Mouse (Mus musculus) hindbrain, embryonic 10.5 days (tissue): ENCODE data around the gene Rab3b. TPM values are rescaled to one million over a fixed set of nuclear protein-coding genes. Genes with fewer than 3 reads are reported as not detected.

Experiments
- DNase-seq: peaks from one replicate; pipeline ENCODE4 v3.0.0-alpha.2; 2017; ENCODE audit warnings: low spot score
- H3K27ac ChIP-seq: fragments of 300-500 bp; sonication (generic); 2 replicates; pipeline ENCODE4 v1.5.1; 2016; ENCODE audit warnings: mild to moderate bottlenecking, moderate library complexity
- H3K27me3 ChIP-seq: fragments of 300-500 bp; sonication (generic); 2 replicates; pipeline ENCODE4 v1.6.1; 2016; ENCODE audit warnings: mild to moderate bottlenecking; ENCODE audit not compliant: poor library complexity, insufficient read depth, severe bottlenecking
- H3K36me3 ChIP-seq: fragments of 300-500 bp; sonication (generic); 2 replicates; pipeline ENCODE4 v1.6.1; 2016; ENCODE audit warnings: mild to moderate bottlenecking, moderate library complexity
- H3K4me1 ChIP-seq: fragments of 300-500 bp; sonication (generic); replicated peaks from 2 replicates; pipeline ENCODE4 v1.6.1; 2016; ENCODE audit warnings: mild to moderate bottlenecking
- H3K4me3 ChIP-seq: fragments of 300-500 bp; sonication (generic); 2 replicates; pipeline ENCODE4 v1.5.1; 2016; ENCODE audit warnings: mild to moderate bottlenecking, moderate library complexity
- H3K9me3 ChIP-seq: fragments of 300-500 bp; sonication (generic); 2 replicates; pipeline ENCODE4 v1.6.1; 2016; ENCODE audit warnings: mild to moderate bottlenecking, moderate library complexity
- WGBS: fragments of 180-500 bp; shearing (Covaris S2); methylation state at CpG from one replicate; pipeline ENCODE4 v1.1.7; 2016; 5-methylcytosine and 5-hydroxymethylcytosine counted together
- polyA plus RNA-seq: library from polyadenylated mRNA; unstranded; fragments of >200 nt; fragmentation: Nextera tagmentation; extraction: Ambion mirVana; gene quantifications from 2 replicates; pipeline ENCODE4 v1.2.1, GENCODE M21; 2016

Gene Rab3b
- polyA plus RNA-seq = 26.1 and 33.9 TPM in 2 replicates

GRCm38 (mm10) chr4:108878963-108879822, at the start of gene Rab3b:
Gene Rab3b (plus strand): TSS chr4:108879063.
- no peaks in the 10 kb centered on the region for H3K36me3 ChIP-seq
- under 1% methylated on average over 46 of the region's 46 CpGs for WGBS

GRCm38 (mm10) chr4:108830698-108831097, 48.2 kb upstream of the Rab3b start:
- 89% methylated on average over 1 of the region's 1 CpGs for WGBS
- Histone ChIP-seq H3K27ac (no peak overlapping the region), H3K9me3 (no peaks in the 10 kb centered on the region), H3K36me3 (peaks cover 47% of the 10 kb centered on the region), H3K4me1 (peaks cover 23% of the 10 kb centered on the region), H3K4me3 (no peak overlapping the region), H3K27me3 (no peaks in the 10 kb centered on the region)
- no peak for DNase-seq

More at GRCm38 (mm10) chr4:108878963-108879822, at the start of gene Rab3b:
- Histone ChIP-seq H3K4me1 (peaks cover 20% of the 10 kb centered on the region; the same call in 1 of the 2 replicates), H3K27me3 (peaks cover 21% of the 10 kb centered on the region), H3K9me3 (no peaks in the 10 kb centered on the region), H3K4me3 (peak within 1 kb of the TSS; percentile 77), H3K27ac (peak within 1 kb of the TSS; percentile 86)
- DNase-seq = peak; percentile 78

- WGBS = under 1% methylated on average over 73 of the region's 73 CpGs
- Histone ChIP-seq H3K36me3 (peaks cover 22% of the 10 kb centered on the region), H3K9me3 (no peaks in the 10 kb centered on the region), H3K4me1 (peaks cover 37% of the 10 kb centered on the region), H3K27ac (peak within 1 kb of the TSS; percentile 100), H3K27me3 (no peaks in the 10 kb centered on the region), H3K4me3 (peak within 1 kb of the TSS; percentile 98)
- DNase-seq = peak; percentile 97
These were observed 45.7 kb upstream of the Rab3b start, which contains the start of gene Btf3l4 for GRCm38 (mm10) chr4:108832916-108833827. Gene Btf3l4 (minus strand): TSS chr4:108833614.

DNA sequence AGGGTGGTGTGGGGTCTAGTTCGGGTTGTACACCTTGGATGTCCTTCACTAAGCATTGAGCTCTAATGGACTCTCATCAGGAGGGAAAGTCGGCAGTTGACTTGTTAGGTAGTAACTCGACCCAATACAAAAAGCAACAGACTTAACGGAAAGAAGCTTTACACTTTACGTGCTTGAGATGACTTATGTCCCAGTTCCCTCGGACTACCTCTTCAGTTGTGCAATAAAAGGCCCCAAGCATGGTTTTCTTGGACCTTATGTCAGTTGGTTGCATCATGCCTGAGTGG, 45.1 kb upstream of the Rab3b start:
- Histone ChIP-seq H3K27me3 (no peaks in the 10 kb centered on the region), H3K36me3 (peaks cover 16% of the 10 kb centered on the region), H3K9me3 (no peaks in the 10 kb centered on the region), H3K4me1 (peaks cover 37% of the 10 kb centered on the region), H3K27ac (peak overlapping the region; percentile 100), H3K4me3 (peak overlapping the region; percentile 98)
- DNase-seq = no peak
- WGBS = 0% methylated on average over 6 of the region's 6 CpGs

DNA sequence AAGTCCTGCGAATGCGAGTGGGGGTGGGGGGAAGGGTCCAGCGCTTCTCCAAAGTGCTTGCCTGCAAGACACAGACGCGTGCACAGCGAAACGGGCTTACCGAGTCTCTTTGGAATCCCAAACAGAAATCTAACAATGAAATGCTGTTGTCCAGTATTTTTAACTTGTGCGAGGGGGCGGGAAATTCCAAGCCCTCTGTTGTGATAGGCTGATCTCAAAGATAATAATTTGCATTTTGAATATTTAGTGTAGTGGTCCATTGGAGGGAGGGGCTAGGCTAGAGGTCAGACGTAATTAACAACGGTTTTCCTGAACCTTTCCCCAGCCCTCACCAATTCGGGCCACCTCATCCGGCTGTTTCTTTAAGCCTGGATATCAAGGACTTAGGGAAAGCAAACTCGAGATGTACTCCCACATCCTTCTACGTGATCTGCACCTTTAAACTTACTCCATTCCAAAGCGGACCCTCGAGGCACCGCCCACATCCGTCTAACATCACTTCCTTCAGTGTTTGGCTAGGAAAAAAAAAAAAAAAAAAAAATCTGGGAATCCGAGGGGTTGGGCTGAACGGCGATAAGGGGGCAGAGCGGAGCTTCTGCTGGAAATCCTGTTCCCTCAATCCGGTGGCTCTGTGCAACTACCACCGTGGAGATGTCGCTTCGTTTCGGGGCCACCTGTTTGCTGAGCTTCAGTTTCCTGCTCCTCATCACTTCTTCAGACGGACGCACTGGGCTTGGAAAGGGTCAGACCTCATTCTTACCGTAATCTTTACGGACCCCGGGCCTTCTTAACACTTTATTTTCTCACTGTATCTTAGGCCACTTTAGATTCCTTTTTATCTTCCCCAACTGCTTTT, 44.5 kb upstream of the Rab3b start, which contains the start of gene Txndc12:
TSS of gene Txndc12 (plus strand) at position 487 of the 856 bp plus-strand sequence.
- peak within 1 kb of the TSS; percentile 98 for H3K4me3 ChIP-seq
- WGBS = under 1% methylated on average over 34 of the region's 34 CpGs
- peaks cover 11% of the 10 kb centered on the region for H3K36me3 ChIP-seq
- peaks cover 37% of the 10 kb centered on the region for H3K4me1 ChIP-seq
- H3K27me3 ChIP-seq = no peaks in the 10 kb centered on the region
- H3K27ac ChIP-seq = peak within 1 kb of the TSS; percentile 100
- H3K9me3 ChIP-seq = no peaks in the 10 kb centered on the region
- DNase-seq = peak; percentile 87

GRCm38 (mm10) chr4:108834971-108835311, 43.9 kb upstream of the Rab3b start:
- Histone ChIP-seq H3K27me3 (no peaks in the 10 kb centered on the region), H3K36me3 (peaks cover 5% of the 10 kb centered on the region), H3K27ac (peak overlapping the region; percentile 100), H3K4me3 (peak overlapping the region; percentile 98), H3K9me3 (no peaks in the 10 kb centered on the region), H3K4me1 (peaks cover 37% of the 10 kb centered on the region)
- under 1% methylated on average over 15 of the region's 15 CpGs for WGBS
- no peak for DNase-seq

DNA sequence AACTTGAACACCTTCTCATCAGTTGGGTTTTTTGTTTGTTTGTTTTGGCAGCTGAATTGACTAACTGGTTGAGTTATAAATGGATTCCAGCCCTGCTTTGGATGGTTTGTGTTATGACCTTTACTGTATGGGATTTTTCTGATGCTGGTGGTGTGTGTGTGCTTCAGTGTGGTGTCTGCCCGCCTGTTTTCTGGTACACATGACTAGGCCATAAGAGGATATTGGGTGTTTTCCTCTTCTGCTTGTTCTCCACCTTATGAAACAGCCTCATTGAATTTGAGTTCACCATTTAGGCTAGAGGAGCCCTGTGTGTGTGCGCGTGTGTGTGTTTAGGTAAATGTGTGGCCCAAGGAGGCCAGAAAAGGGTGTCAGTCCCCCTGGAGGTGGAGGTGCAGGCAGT, 43.4 kb upstream of the Rab3b start:
- H3K36me3 ChIP-seq = peaks cover 5% of the 10 kb centered on the region
- H3K9me3 ChIP-seq = no peaks in the 10 kb centered on the region
- peak overlapping the region; percentile 100 for H3K27ac ChIP-seq
- H3K27me3 ChIP-seq = no peaks in the 10 kb centered on the region
- no peak for DNase-seq
- 69% methylated on average over 3 of the region's 3 CpGs for WGBS
- H3K4me1 ChIP-seq = peaks cover 37% of the 10 kb centered on the region
- H3K4me3 ChIP-seq = peak overlapping the region; percentile 98

DNA sequence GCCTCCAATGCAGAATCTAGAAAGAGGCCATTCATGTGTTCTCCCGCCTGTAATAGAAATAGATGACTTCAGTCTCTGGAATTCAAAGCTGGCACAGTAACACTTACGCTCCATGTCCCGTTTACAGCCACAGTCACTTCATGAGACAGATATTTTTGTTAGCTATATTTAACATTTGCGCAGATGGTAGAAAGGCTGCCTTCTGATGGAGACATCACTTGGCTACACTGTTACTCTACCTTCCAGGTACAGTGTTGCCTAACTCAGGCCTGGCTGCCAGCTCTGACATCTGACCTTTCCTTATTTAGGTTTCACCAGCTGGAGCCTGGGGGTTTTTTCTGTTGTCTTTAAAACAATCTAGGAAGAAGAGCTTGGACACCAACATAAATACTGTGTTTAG, 40.8 kb upstream of the Rab3b start:
- no peak overlapping the region for H3K27ac ChIP-seq
- H3K27me3 ChIP-seq = no peaks in the 10 kb centered on the region
- H3K4me1 ChIP-seq = peaks cover 21% of the 10 kb centered on the region
- 93% methylated on average over 4 of the region's 4 CpGs for WGBS
- no peak overlapping the region for H3K4me3 ChIP-seq
- H3K9me3 ChIP-seq = no peaks in the 10 kb centered on the region
- no peak for DNase-seq
- H3K36me3 ChIP-seq = peaks cover 20% of the 10 kb centered on the region

DNA sequence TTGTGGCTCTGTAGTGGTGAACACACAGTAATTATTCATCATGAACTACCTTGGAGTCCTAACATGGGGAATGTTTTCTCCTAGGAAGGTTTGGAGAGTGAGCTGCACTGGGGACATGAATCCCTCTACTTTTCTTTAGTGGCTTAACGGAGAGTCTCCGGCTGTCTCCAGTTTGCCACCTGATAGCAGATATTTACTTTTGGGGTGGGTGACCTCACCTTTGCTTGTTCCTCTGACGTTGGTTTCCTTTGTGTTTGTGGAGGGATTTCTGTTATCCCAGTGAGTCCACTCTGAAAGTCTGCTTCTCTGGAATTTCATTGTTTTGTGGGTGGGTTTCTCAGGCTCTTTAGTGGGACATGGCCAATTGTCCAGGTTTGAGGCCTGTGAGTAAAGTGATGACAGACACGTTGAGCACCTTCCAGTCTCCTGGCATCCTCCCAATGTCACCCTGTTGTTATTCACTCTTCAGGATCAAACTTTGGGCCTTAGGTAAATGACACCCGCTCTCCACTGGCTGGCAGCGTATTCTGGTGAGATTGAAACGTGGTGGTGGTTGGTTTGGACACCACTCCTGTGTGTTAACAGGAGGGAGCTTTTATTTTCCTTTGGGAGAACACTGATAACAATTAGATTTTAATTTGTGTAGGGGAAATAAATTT, 36.8 kb upstream of the Rab3b start:
- H3K27ac ChIP-seq = no peak overlapping the region
- WGBS = 87% methylated on average over 7 of the region's 7 CpGs
- H3K9me3 ChIP-seq = no peaks in the 10 kb centered on the region
- H3K4me3 ChIP-seq = no peak overlapping the region
- DNase-seq = no peak
- peaks cover 12% of the 10 kb centered on the region for H3K4me1 ChIP-seq
- peaks cover 20% of the 10 kb centered on the region for H3K36me3 ChIP-seq
- no peaks in the 10 kb centered on the region for H3K27me3 ChIP-seq

DNA sequence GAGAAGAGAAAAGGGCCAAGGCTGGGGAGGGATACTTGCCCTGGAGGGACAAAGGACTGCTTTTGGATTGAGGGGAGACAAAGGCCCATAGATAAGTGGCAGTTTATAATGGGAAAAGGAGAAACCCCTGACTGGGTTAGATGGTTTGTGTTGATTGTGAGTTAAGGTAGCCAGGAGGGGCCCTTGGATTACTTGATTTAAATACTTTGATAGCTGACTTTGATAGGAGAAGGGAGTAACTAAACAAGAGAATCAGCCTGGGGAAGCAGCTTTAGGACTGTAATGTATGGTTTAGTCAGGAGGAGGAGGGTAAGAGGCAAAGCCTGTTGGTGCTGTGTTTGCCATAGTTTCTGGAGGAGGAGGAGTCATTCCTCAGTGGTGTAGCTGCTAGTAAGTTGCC, 35.5 kb upstream of the Rab3b start:
- no peak for DNase-seq
- Histone ChIP-seq H3K4me1 (peaks cover 17% of the 10 kb centered on the region), H3K9me3 (no peaks in the 10 kb centered on the region), H3K27me3 (no peaks in the 10 kb centered on the region), H3K27ac (peak overlapping the region; percentile 75), H3K36me3 (peaks cover 20% of the 10 kb centered on the region), H3K4me3 (no peak overlapping the region)

DNA sequence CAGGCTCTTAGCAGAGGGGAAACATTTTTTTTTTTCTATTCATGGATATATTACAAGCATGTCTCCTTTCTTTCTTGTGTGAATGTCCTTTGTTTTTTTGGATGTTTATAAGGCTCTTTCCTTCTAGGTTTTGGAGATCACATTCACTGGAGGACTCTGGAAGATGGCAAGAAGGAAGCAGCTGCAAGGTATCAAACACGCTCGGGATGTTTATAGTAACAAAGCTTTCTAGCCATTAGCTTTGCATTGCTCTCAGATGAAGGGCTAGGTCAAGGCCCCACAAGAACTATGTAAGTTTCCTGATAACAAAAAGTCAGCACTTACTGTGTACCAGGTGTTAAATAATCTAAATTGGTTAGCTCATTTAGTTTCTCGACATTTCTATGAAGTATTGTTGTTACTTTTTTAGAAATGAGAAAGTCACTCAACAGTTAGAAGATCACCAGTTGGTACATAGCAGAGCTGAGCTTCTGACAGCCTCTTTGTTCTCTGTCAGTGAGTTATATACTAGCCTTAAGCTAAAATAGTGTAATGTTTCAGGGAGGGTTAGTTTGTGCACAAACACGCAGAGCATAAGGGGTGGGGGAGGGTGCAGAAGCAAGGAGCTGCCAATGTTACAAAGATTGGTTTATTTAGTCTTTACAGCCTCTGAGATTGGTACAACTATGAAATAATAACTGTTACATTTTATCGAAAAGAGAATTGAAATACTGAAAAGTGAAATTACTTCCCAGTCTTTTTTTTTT, 32.9 kb upstream of the Rab3b start:
- Histone ChIP-seq H3K27me3 (no peaks in the 10 kb centered on the region), H3K4me3 (no peak overlapping the region), H3K27ac (no peak overlapping the region), H3K9me3 (no peaks in the 10 kb centered on the region), H3K4me1 (peaks cover 33% of the 10 kb centered on the region), H3K36me3 (peaks cover 31% of the 10 kb centered on the region)
- no peak for DNase-seq
- 90% methylated on average over 5 of the region's 5 CpGs for WGBS
